In genomic region chr16:72028216-72028610, GRCm38 (mm10) we compare ENCODE assay signal across 8 mouse cellular contexts.
DNase-seq lines count a peak whose midpoint lies in the region; ATAC-seq and TF ChIP-seq lines count a peak whose summit lies in the region.
"Had no signal": no experiment of that assay in that cellular context is flagged by ENCODE, and none has a peak within 500 bp of the region (broad histone marks: within the 10 kb centered on the region; RNA-seq: fewer than 3 reads in every experiment).

No protein-coding gene starts in this region.

- H3K9ac ChIP-seq in lung, embryonic 14.5 days: peak overlapping the region; percentile 32; the same call in 1 of the 2 replicates
- H3K9ac ChIP-seq in forebrain, embryonic 14.5 days (ENCODE audit: low read length): peak overlapping the region; percentile 78
- no peak overlapping the region for H3K9ac ChIP-seq in limb, embryonic 11.5 days (ENCODE audit: low read length)
- H3K9ac ChIP-seq in stomach, embryonic 15.5 days: no peak overlapping the region

- no peaks in the 10 kb centered on the region for H3K36me3 ChIP-seq in lung, embryonic 14.5 days (ENCODE audit: insufficient read depth)
- H3K36me3 ChIP-seq in forebrain, embryonic 14.5 days (ENCODE audit: control insufficient read depth, insufficient read depth, low read length): no peaks in the 10 kb centered on the region
- no peaks in the 10 kb centered on the region for H3K36me3 ChIP-seq in limb, embryonic 11.5 days (ENCODE audit: control insufficient read depth, insufficient read depth, low read length)
- no peaks in the 10 kb centered on the region for H3K36me3 ChIP-seq in stomach, embryonic 15.5 days

- no peaks in the 10 kb centered on the region for H3K9me3 ChIP-seq in lung, embryonic 14.5 days (ENCODE audit: low read depth, low read length)
- H3K9me3 ChIP-seq in forebrain, embryonic 14.5 days (replicated peaks; ENCODE audit: control insufficient read depth, low read length): no peaks in the 10 kb centered on the region
- no peaks in the 10 kb centered on the region for H3K9me3 ChIP-seq in limb, embryonic 11.5 days (ENCODE audit: control insufficient read depth, low read length)
- H3K9me3 ChIP-seq in stomach, embryonic 15.5 days: no peaks in the 10 kb centered on the region

- H3K27ac ChIP-seq in lung, embryonic 14.5 days (ENCODE audit: low read depth): no peak overlapping the region
- H3K27ac ChIP-seq in forebrain, embryonic 14.5 days (ENCODE audit: low read depth, low read length): peak overlapping the region; percentile 75; the same call in 1 of the 2 replicates
- H3K27ac ChIP-seq in limb, embryonic 11.5 days (replicated peaks; ENCODE audit: low read depth, low read length): no peak overlapping the region
- no peak overlapping the region for H3K27ac ChIP-seq in stomach, embryonic 15.5 days

- 9% methylated on average over 6 of the region's 6 CpGs for WGBS in lung, embryonic 14.5 days
- under 1% methylated on average over 6 of the region's 6 CpGs for WGBS in forebrain, embryonic 14.5 days
- WGBS in limb, embryonic 11.5 days: 5% methylated on average over 6 of the region's 6 CpGs
- 6% methylated on average over 6 of the region's 6 CpGs for WGBS in stomach, embryonic 15.5 days

- no peak for TF ChIP-seq CTCF in lung, embryonic 14.5 days (IDR thresholded peaks at IDR 0.05; ENCODE audit: low read depth)

- ATAC-seq in lung, embryonic 14.5 days (ENCODE audit: insufficient read depth): peak; percentile 9; the same call in 1 of the 2 replicates
- ATAC-seq in forebrain, embryonic 14.5 days: peak; percentile 4
- ATAC-seq in limb, embryonic 11.5 days (ENCODE audit: insufficient number of reproducible peaks, low FRiP score, low TSS enrichment, low read depth): no peak
- no peak for ATAC-seq in stomach, embryonic 15.5 days (ENCODE audit: insufficient read depth, low FRiP score, low read depth)

- H3K27me3 ChIP-seq in lung, embryonic 14.5 days (ENCODE audit: insufficient read depth, low read length): peaks cover 16% of the 10 kb centered on the region
- no peaks in the 10 kb centered on the region for H3K27me3 ChIP-seq in forebrain, embryonic 14.5 days (replicated peaks; ENCODE audit: control insufficient read depth, insufficient read depth, low read length)
- H3K27me3 ChIP-seq in limb, embryonic 11.5 days (ENCODE audit: control insufficient read depth, insufficient read depth, low read length): peaks cover 12% of the 10 kb centered on the region
- peaks cover 11% of the 10 kb centered on the region; the same call in 1 of the 2 replicates for H3K27me3 ChIP-seq in stomach, embryonic 15.5 days (replicated peaks)

- peak overlapping the region; percentile 42 for H3K4me3 ChIP-seq in lung, embryonic 14.5 days (ENCODE audit: low read depth, low read length)
- H3K4me3 ChIP-seq in forebrain, embryonic 14.5 days (ENCODE audit: low read depth, low read length): peak overlapping the region; percentile 59
- H3K4me3 ChIP-seq in limb, embryonic 11.5 days (ENCODE audit: low read depth, low read length): peak overlapping the region; percentile 37
- peak overlapping the region; percentile 45 for H3K4me3 ChIP-seq in stomach, embryonic 15.5 days (replicated peaks)

- no peaks in the 10 kb centered on the region for H3K4me1 ChIP-seq in lung, embryonic 14.5 days (ENCODE audit: insufficient read depth)
- H3K4me1 ChIP-seq in forebrain, embryonic 14.5 days (ENCODE audit: control insufficient read depth, insufficient read depth, low read length): no peaks in the 10 kb centered on the region; the same call in 1 of the 2 replicates
- H3K4me1 ChIP-seq in limb, embryonic 11.5 days (ENCODE audit: control insufficient read depth, insufficient read depth, low read length): no peaks in the 10 kb centered on the region
- peaks cover 8% of the 10 kb centered on the region; the same call in 1 of the 2 replicates for H3K4me1 ChIP-seq in stomach, embryonic 15.5 days

- peak overlapping the region; percentile 73 for H3K4me2 ChIP-seq in lung, embryonic 14.5 days
- peak overlapping the region; percentile 60 for H3K4me2 ChIP-seq in forebrain, embryonic 14.5 days (ENCODE audit: low read length)
- peak overlapping the region; percentile 61 for H3K4me2 ChIP-seq in limb, embryonic 11.5 days (ENCODE audit: low read depth, severe bottlenecking)
- peak overlapping the region; percentile 71 for H3K4me2 ChIP-seq in stomach, embryonic 15.5 days

- DNase-seq in lung, embryonic 14.5 days: no peak
- DNase-seq in lung, adult 18-20 months: no peak
- no peak for DNase-seq in forebrain, embryonic 14.5 days (ENCODE audit: low spot score)
- DNase-seq in limb, embryonic 11.5 days (ENCODE audit: low spot score): no peak
- no peak for DNase-seq in spleen, postnatal 10 days (ENCODE audit: low spot score in 2 of 2)
- no peak for DNase-seq in MN1 (ENCODE audit: low spot score)
- DNase-seq: gastrocnemius, postnatal 14 days had no signal

Comparison
In these comparisons a context has a peak if more than half of its experiments do, and no peak if none do; other contexts are left out.
1. ATAC-seq: peak in lung, embryonic 14.5 days (single experiment) and forebrain, embryonic 14.5 days (single experiment); none in limb, embryonic 11.5 days (single experiment) and stomach, embryonic 15.5 days (single experiment).
2. H3K9ac ChIP-seq: peak in lung, embryonic 14.5 days (single experiment) and forebrain, embryonic 14.5 days (single experiment); none in limb, embryonic 11.5 days (single experiment) and stomach, embryonic 15.5 days (single experiment).
3. Peak in every context shown above with its lines, with median percentiles within 50 percentile points of each other: H3K4me2 ChIP-seq and H3K4me3 ChIP-seq.